Mouse (Mus musculus) olfactory bulb, adult 2 months (tissue): ENCODE measurements around the gene Ccdc167.

Source experiments
- CTCF ChIP-seq: fragments of 200-500 bp; IDR thresholded peaks from 2 replicates; pipeline ENCODE4 v1.5.1; 2012; ENCODE audit warnings: low read depth, mild to moderate bottlenecking, low read length, moderate library complexity; ENCODE audit not compliant: insufficient read depth
- POLR2A ChIP-seq: fragments of 200-500 bp; IDR thresholded peaks from 2 replicates; pipeline ENCODE4 v1.6.1; 2012; ENCODE audit warnings: mild to moderate bottlenecking, low read depth, low read length, moderate library complexity; ENCODE audit not compliant: insufficient read depth

- no peak for TF ChIP-seq POLR2A
- TF ChIP-seq CTCF = no peak
These were observed 33.7 kb downstream of the Ccdc167 start for GRCm38 (mm10) chr17:29683127-29683526.
